Mouse (Mus musculus): ENCODE measurements around the gene Upf2. TPM values are rescaled to one million over a fixed set of nuclear protein-coding genes. Genes with fewer than 3 reads are reported as not detected.
"Not testable (repeated sequence)": the region's sequence is repeated elsewhere in the genome, so short reads cannot be mapped to it uniquely, and the experiment has no call there.

The Upf2 gene
- total RNA-seq, 2 experiments from 2014 or later = 45.2 to 46.6 TPM

DNA sequence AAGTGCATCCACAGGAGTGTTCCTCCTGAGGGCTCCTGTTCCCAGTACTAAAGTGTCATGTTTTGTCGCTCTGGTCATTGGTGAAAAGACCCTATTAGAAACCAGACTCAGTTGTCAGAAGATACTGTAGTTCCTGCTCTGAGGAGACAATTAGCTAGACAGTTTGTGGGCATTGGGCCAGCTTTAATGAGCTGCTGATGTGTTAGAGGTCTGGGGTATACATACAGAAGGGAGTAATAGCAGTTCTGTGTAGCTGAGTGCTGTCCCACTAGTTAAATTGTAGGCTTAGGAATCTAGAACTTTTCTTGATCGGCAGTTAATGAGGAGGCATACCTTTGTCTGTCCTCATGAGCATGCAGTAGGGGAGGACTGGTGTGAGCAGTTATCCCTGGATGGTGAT lies 11.0 kb downstream of the Upf2 start:
- TF ChIP-seq CTCF (conservative IDR thresholded peaks at IDR 0.05) = no peak
- Histone ChIP-seq H3K4me3 (no peak overlapping the region), H3K27ac (no peak overlapping the region)
- no peak for DNase-seq (ENCODE audit: low spot score in 2 of 2)

DNA sequence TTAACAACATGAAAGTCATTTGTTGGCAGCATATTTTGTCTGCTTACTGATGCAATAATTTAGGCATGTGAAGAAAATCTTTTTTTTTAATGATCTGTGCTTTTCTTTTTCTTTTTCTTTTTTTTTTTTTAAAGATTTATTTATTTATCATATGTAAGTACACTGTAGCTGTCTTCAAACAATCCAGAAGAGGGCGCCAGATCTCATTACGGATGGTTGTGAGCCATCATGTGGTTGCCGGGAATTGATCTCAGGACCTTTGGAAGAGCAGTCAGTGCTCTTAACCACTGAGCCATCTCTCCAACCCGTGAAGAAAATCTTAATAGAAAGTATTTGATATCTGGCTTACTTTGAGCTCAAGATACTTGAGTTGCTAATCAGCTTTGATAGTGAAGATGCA lies 12.5 kb downstream of the Upf2 start:
- peak; percentile 37 for TF ChIP-seq CTCF (conservative IDR thresholded peaks at IDR 0.05)
- not testable (repeated sequence) for H3K4me3 ChIP-seq; DNase-seq (ENCODE audit: low spot score in 2 of 2); H3K27ac ChIP-seq

DNA sequence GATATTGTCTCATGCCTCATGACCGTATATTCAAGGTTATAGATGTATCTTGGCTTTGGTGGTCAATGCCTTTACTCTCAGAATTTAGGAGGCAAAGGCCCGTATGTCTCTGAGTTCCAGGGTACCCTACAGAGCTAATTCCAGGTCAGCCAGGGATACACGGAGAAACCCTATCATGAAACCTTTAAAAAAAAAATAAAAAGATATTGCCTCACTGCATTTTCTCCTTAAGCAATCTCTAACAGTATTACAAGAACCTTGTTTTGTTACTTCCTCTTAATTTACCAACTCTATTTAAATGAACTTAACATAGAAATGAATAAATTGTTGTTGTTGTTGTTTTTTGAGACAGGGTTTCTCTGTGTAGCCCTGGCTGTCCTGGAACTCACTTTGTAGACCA lies 14.7 kb downstream of the Upf2 start:
- Histone ChIP-seq H3K27ac (no peak overlapping the region), H3K4me3 (no peak overlapping the region)
- DNase-seq (ENCODE audit: low spot score in 2 of 2) = no peak
- TF ChIP-seq CTCF (conservative IDR thresholded peaks at IDR 0.05) = no peak

DNA sequence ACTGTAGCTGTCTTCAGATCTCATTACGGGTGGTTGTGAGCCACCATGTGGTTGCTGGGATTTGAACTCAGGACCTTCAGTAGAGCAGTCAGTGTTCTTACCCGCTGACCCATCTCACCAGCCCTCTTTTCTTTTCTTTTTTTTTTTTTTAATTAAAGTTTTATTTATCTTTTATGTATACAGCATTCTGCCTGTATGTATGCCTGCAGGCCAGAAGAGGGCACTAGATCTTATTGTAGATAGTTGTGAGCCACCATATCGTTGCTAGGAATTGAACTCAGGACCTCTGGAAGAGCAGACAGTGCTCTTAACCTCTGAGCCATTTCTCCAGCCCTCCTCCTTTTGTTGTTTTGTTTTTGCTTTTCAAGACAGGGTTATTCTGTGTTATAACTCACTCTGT lies 19.4 kb downstream of the Upf2 start:
- H3K4me3 ChIP-seq; H3K27ac ChIP-seq; DNase-seq (ENCODE audit: low spot score in 2 of 2): not testable (repeated sequence)
- peak; percentile 36 for TF ChIP-seq CTCF (conservative IDR thresholded peaks at IDR 0.05)

DNA sequence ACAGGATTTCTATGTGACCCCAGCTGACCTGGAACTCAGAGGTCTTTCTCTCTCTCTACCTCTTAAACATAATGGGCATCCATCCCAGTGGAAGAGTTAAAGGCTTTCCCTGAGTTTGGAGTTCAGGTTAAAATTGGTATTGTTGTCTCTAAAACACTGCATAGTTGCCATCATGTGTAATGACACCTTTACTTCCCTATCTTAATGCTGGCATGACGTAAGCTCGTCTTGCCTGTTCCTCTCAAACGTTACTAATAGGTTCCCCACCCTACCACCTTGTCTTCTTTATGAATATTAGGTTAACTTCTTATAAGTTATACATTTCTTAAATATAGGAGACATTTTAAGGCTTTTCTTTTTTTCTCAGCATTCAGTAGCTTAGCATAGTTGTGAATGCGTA lies 26.3 kb downstream of the Upf2 start:
- TF ChIP-seq CTCF (conservative IDR thresholded peaks at IDR 0.05) = no peak

DNA sequence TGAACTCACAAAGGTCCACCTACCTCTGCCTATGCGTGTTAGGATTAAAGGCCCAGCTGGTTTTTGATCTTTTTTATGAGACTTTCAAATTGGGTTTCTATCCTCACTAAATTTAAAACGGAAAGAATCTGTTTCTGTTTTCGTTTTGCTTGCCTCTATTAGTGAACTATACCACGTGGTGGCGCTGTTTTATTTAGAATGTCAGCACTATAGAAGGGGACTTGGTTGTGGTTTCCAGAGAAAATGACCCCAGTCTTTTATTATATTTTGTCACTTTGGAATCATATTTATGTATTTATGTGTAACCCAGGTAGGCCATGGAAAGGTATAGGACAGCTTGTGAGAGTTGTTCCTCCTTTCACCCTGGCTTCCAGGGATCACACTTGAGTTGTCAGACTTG lies 44.3 kb downstream of the Upf2 start:
- no peak overlapping the region for H3K27ac ChIP-seq
- peak; percentile 83 for TF ChIP-seq CTCF (conservative IDR thresholded peaks at IDR 0.05)
- H3K4me3 ChIP-seq = no peak overlapping the region
- peak; percentile 23 to 51 for DNase-seq (ENCODE audit: low spot score in 2 of 2)

More for the DNA sequence above, 26.3 kb downstream of the Upf2 start:
- DNase-seq (ENCODE audit: low spot score in 2 of 2) = no peak
- Histone ChIP-seq H3K4me3 (no peak overlapping the region), H3K27ac (no peak overlapping the region)

DNA sequence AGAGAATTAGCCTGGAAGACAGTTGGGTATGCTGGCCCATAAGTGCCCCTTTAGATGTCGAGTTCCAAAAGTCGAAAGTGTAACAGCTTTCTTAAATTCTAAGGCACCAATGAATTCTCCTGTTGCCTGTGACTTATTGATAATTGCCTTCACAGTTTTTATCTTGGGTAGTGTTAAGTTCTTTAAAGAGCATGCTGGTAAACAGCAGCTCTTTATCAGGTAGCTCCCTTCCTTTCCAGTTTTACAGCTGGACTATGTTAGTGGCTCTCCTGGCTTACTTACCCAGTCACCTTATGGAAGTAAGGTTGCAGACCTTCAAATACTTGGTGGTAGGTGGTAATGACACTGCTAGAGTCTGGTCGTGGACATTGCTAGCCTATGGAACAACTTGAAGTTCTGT lies 52.7 kb downstream of the Upf2 start:
- no peak for DNase-seq (ENCODE audit: low spot score in 2 of 2)
- TF ChIP-seq CTCF (conservative IDR thresholded peaks at IDR 0.05) = no peak
- H3K4me3 ChIP-seq = no peak overlapping the region

DNA sequence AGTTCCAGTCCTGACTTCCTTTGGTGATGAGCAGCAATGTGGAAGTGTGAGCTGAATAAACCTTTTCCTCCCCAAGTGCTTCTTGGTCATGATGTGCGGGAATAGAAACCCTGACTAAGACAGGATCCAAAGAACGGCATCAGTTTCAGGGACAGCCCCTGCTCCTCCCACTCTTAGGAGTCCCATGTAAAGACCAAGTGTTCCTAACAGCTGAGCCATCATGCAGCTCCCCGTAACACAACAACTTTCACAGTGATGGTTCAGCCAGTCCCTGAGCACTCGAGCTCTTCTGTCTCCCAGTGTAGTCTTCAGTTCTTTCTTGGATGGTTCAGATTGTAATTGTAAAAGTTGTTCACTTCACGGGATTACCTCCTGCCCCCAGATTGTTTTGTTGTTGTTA lies 63.3 kb downstream of the Upf2 start:
- TF ChIP-seq CTCF (conservative IDR thresholded peaks at IDR 0.05) = no peak
- no peak for DNase-seq (ENCODE audit: low spot score in 2 of 2)
- no peak overlapping the region for H3K27ac ChIP-seq
- no peak overlapping the region for H3K4me3 ChIP-seq

More for the DNA sequence above, 52.7 kb downstream of the Upf2 start:
- no peak overlapping the region for H3K27ac ChIP-seq

DNA sequence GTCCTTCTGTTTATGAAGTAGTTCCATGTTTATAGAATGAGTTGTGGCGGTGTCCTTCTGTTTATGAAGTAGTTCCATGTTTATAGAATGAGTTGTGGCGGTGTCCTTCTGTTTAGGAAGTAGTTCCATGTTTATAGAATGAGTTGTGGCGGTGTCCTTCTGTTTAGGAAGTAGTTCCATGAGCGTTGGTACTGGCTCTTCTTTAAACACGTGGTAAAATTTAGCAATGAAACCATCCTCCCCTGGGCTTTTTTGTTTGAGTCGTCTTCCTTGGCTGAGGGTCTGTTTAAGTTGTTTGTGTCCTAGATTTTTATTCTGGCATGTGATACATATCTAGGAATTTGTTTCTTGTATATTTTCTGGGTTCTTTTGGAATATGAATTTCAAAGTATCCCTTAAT lies 63.9 kb downstream of the Upf2 start:
- H3K27ac ChIP-seq; DNase-seq (ENCODE audit: low spot score in 2 of 2); H3K4me3 ChIP-seq: not testable (repeated sequence)

DNA sequence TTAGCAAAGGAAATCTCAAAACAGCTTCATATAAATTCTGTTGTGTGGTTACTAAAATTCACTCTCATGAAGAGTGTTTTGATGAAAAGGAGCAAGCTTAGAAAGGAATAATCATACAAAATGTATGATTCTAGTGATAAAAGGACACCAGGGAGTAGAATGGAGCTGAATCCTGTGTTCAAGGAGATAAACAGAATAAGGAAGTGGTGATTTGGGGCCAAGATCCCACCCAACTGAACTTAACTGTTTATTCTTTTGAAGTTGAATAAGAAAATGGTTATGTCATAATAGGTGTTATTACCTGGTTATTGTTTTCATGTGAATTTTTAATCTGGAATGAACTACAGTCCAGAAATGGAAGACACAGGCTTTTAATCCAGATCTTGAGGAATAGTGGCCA lies 69.3 kb downstream of the Upf2 start:
- DNase-seq (ENCODE audit: low spot score in 2 of 2) = no peak
- Histone ChIP-seq H3K27ac (no peak overlapping the region), H3K4me3 (no peak overlapping the region)
- no peak for TF ChIP-seq CTCF (conservative IDR thresholded peaks at IDR 0.05)

DNA sequence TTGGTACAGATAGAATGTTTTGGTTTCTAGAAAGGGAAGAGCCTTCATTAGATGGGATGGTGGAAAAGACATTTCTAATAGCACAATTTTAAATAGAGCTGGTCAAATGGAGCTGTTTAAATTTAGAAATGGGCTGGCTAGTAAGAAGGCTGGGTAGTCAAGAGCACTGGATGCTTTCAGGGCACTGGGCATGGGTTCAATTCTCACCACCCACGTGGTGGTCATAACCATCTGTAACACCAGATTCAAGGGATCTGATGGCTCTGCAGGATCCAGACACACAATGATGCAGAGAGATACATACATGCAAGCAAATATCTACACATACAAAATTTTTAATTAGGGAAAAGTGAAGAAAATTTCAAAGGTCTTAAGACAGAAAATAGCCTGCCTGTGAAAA lies 91.4 kb downstream of the Upf2 start:
- peak in 1 of 2 experiments; percentile 12 for DNase-seq (ENCODE audit: low spot score in 2 of 2)
- Histone ChIP-seq H3K27ac (no peak overlapping the region), H3K4me3 (no peak overlapping the region)
- TF ChIP-seq CTCF (conservative IDR thresholded peaks at IDR 0.05) = no peak

DNA sequence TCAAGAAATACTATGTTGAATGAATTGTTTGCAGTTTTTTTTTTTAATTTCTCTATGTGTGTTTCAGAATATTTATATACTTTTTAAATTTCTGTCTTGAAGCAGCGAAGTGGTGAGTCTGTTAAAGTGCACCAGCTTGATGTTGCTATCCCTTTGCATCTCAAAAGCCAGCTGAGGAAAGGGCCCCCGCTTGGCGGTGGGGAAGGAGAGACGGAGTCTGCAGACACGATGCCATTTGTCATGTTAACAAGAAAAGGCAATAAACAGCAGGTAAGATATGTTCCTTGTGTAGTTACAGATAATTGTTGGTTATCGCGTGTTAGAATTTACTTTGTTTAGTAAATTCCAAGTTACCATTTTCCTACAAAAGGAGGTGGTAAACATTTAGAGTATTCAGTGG lies 95.5 kb downstream of the Upf2 start:
- no peak for TF ChIP-seq CTCF (conservative IDR thresholded peaks at IDR 0.05)
- H3K27ac ChIP-seq = no peak overlapping the region
- no peak for DNase-seq (ENCODE audit: low spot score in 2 of 2)
- no peak overlapping the region for H3K4me3 ChIP-seq

DNA sequence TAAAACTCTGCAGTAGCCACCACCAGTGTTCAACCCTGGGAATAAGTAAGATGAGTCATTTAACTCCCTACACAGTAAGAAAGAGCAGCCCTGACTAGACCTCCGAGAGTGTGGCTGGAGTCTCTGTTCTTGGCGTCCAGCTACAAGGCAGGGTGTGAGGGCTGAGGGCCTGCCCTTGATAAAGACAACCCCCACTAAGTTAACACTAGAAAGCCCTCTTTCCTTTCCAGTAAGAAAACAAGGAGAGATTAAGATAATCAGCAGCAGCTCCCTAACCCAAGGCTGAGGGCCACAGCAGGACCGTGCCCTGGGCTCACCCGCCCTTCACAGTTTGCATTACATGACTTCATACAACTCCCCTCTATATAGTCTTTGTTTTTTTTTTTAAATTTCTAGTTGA lies 97.3 kb downstream of the Upf2 start:
- no peak overlapping the region for H3K27ac ChIP-seq
- no peak for DNase-seq (ENCODE audit: low spot score in 2 of 2)
- no peak overlapping the region for H3K4me3 ChIP-seq
- no peak for TF ChIP-seq CTCF (conservative IDR thresholded peaks at IDR 0.05)

DNA sequence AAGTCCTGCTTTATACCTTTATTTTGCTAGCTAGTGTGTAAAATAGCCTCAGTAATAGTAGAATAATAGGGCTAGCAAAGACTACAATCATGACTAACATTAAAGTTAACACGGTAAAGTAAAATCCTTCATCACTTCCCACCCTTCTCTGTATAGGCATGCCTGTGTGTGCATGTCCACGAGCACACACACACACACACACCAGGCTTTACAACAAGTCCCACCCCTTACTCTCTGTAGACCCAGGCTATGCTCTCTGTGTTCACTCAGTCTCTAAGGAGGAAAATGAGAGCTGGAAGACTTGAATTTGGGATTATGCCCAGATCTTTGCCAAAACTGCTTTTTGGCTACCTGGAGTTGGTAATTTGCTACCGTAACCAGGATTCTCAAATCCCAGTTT lies 97.7 kb downstream of the Upf2 start:
- TF ChIP-seq CTCF (conservative IDR thresholded peaks at IDR 0.05) = no peak
- Histone ChIP-seq H3K27ac (no peak overlapping the region), H3K4me3 (no peak overlapping the region)
- DNase-seq (ENCODE audit: low spot score in 2 of 2) = no peak

DNA sequence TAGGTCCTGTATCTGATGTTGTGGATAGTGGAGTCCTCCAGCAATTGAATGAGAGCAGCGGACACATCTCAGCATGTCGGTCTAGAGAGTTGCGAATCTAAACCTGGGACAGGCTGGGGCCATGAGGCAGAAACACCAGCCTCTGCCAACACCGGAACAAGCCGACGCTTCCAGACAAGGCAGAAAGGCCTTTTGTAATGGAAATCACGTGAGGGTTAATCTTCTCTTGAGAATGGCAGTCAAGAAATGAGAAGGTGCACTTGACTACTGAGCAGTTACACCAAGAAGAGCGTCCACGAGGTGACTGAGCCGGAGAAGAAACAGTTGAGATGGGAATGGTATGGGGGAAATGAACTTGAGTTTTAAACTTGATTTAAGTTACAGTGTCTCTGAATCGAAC lies 104.2 kb downstream of the Upf2 start:
- H3K27ac ChIP-seq = no peak overlapping the region
- H3K4me3 ChIP-seq = no peak overlapping the region
- no peak for TF ChIP-seq CTCF (conservative IDR thresholded peaks at IDR 0.05)
- DNase-seq (ENCODE audit: low spot score in 2 of 2) = no peak
